Mouse (Mus musculus): Measurements from ENCODE around the gene Asphd2.

- TF ChIP-seq CTCF (IDR thresholded peaks at IDR 0.05; ENCODE audit: low read depth, low read length): no peak
- no peak for TF ChIP-seq GATA1 (IDR thresholded peaks at IDR 0.05; ENCODE audit: borderline replicate concordance, low read length)
- TF ChIP-seq TAL1 (conservative IDR thresholded peaks at IDR 0.05; ENCODE audit: low read depth, low read length): no peak
Observed at GRCm38 (mm10) chr5:112370236-112370813, 24.3 kb downstream of the Asphd2 start.

Data from G1E (cell line).